Mouse (Mus musculus) testis, postnatal 10 days (tissue): ENCODE results near the gene Scgb1a1.
"Not testable (repeated sequence)": the region's sequence is repeated elsewhere in the genome, so short reads cannot be mapped to it uniquely, and the experiment has no call there.

Source experiments
- DNase-seq: peaks from one replicate; pipeline ENCODE4 v3.0.0; 2021; ENCODE audit warnings: low spot score

Gene Scgb1a1

GRCm38 (mm10) chr19:9065621-9066561 is 21.9 kb downstream of the Scgb1a1 start:
- no peak for DNase-seq

DNA sequence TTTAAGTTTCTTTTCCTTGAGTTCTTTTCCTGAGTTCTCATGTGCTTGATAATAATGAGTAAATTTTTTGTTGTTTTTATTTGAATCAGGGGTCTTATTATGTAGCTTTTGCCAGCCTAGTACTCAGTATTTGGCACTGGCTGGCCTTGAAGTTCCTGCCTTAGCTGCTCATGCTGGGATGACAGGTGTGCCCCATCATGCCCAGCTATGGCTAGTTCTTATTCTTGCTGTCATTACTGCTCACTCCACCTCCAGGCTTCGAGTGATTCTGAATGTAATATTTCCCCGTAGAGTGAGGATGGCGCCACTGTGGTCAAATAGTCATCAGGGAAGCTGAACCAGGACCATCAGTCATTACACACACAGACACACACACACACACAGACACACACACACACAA is 23.9 kb downstream of the Scgb1a1 start:
- no peak for DNase-seq

DNA sequence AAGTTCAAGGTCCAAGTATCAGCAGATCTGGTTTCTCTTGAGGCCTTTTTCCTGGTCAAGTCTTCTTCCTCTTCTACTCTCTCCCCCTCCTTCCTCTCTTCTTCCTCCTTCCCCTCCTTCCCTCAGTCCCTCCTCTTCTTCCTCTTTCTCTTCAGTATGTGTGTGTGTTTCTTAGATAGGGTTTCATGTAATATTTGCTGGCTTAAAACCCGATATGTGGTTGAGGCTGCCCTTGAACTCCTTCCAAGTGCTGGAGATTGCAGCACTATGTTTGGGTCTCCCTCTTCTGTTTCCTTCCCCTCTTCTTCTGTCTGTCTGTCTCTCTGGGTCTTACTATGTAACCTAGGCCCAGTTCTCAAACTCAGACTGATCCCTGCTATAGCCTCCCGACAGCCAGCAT is 24.9 kb downstream of the Scgb1a1 start:
- DNase-seq = no peak

- DNase-seq = peak; percentile 85
Observed at GRCm38 (mm10) chr19:9061221-9061893, 26.4 kb downstream of the Scgb1a1 start.

DNA sequence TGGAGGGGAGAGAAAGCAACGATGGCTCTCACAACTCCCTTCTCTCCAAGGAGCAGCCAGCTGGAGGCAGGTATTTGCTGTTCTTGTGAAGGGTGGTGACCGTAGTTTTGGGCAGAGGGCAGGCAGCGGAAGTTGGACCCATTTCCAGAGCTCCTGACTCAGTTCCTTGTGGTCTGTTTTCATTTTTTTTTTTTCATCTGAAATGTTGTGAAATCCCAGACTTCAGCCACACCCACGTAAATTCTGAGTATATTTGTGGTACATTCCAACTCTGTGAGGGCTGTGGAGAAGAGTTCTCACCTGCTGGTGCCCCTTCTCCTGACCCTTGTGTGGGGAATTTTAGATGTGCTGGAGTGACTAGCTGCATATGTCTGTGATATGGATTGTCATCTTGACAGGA is 27.7 kb downstream of the Scgb1a1 start:
- no peak for DNase-seq

DNA sequence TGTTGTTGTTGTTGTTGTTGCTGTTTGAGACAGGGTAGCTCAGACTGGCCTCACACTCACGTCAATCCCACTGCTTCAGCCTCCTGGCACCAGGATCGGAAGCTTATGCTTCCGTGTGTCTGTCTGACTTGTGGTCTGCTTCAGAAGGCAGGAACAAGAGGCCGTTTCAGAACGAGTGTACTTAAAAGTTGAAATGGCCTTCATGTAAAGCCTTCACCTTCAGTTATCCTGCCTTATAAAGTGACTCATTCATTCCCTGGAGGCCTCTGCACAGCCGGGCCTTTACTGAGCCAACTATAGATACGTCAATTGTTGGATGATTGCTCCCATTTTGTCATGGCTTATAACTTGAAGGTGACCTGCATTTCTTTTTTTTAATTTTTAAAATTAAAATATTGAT is 28.4 kb downstream of the Scgb1a1 start:
- no peak for DNase-seq

DNA sequence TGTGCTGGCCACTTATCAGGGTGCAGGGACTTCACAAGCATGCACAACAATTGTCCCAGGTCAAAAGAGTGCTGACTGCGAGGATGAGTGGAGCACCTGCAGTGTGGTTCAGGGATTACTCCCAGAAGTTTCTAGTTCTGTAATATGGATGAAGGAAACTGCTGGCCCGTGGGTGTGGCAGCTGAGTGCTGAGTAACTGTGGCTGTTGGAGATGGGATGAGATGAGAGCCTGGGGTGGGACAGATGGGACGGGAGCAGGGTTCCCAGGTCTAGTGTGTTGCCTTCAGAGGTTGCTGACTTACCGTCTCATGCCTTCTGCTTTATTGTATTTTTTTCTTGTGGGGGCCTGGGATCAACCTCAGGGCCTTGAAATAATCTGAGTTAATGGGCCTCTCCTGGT is 28.8 kb downstream of the Scgb1a1 start:
- no peak for DNase-seq

- DNase-seq = no peak
Observed at GRCm38 (mm10) chr19:9058331-9058884, 29.4 kb downstream of the Scgb1a1 start.

DNA sequence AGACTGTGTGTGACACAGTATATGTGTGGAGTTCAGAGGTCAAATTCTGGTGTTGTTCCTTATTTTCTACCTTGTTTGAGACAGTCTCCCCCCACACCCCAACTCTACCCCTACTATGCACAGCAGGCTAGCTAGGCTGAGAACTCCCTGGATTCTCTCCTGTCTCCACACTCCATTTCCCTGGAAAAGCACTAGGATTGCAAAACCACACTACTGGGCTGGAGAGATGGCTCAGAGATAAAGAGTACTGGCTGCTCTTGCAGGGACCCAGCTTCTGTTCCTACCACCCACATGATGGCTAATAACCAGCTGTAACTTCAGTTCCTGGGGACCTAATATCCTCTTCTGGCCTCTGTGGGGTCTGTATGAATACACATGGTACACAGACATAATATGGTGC is 30.1 kb downstream of the Scgb1a1 start:
- no peak for DNase-seq

- no peak for DNase-seq
Observed at GRCm38 (mm10) chr19:9055703-9056355, 31.9 kb downstream of the Scgb1a1 start.

- DNase-seq = no peak
Observed at GRCm38 (mm10) chr19:9055153-9055552, 32.6 kb downstream of the Scgb1a1 start.

DNA sequence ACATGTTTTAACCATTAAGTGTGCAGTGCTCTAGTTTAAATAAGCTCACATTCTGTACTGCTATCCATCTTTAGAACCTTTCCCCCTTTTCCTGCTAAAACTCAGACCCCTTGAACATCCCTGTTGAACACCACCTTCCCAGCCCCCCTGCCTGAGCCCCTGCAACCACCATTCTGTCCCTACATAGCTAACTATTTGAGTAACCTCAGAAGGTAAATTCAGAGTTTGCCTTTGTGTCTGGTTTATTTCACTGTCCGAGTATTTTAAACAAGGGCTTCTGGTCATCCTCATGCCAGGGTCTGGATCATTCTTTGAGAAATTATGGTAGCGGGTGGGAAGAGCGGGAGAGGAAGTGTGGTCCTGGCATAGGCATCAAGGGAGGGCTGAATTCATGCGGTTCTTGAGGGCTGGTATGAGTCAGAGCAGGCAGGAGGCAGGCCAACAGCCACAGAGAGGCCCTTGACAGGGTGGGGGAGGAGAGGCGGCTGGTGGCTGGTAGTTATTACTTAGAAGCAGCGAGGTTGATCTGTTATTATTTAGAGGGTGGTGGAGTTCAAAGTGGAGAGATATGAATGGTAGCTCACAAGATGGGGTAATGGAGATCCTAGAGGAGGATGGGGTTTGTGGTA is 34.8 kb downstream of the Scgb1a1 start:
- no peak for DNase-seq

- not testable (repeated sequence) for DNase-seq
Observed at GRCm38 (mm10) chr19:9051985-9052384, 35.8 kb downstream of the Scgb1a1 start.

GRCm38 (mm10) chr19:9050294-9051229 is 37.2 kb downstream of the Scgb1a1 start:
- DNase-seq = no peak

DNA sequence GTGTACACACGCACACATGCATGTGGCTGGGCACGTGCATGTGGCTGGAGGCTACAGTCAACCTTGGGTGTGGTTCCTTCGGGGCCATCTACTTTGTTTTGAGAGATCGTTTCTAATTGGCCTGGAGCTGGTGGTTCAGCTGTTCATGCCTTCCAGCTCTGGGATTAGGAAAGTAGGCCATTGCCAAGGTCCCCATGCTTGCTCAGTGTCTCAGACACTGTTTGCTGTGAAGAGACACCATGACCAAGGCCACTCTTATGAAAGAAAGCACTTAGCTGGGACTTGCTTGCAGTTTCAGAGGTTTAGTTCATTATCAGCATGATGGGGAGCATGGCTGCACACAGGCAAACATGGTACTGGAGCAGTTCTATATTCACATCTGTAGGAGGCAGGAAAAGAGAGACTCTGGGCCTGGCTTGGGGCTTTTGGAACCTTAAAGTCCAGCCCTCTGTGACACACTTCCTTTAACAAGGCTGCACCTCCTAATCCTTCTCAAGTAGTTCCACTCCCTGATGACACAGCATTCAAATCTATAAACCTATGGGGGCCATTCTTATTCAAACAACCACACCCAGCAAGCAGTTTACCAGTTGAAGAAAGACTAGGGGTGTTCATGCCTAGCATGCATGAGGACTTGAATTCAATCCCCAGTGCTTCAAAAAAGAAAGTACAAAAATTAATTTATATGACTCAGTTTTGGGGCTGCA is 38.6 kb downstream of the Scgb1a1 start:
- DNase-seq = no peak

DNA sequence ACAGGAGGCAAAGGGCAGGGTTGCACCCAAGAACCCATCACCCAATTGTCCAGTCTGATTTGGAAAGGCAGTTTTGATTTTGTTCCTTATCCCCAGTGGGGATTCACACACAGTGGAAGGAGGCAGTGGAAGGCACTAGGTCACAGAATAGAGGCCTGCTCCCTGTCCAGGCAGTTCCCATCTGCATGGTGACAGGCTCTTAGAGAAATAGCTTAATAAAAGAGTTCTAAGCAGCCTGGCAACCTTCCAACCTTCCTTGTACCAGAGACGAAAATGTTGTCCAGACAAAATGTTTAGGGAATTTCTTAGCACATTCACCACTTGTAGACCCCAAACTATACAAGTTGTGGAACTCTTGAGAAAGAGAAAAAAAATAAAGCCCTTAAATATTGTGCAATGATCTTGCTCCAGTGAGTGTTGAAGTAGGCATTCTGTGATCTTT is 39.8 kb downstream of the Scgb1a1 start:
- no peak for DNase-seq

GRCm38 (mm10) chr19:9047207-9047945 is 40.4 kb downstream of the Scgb1a1 start:
- no peak for DNase-seq

- no peak for DNase-seq
Observed at GRCm38 (mm10) chr19:9044291-9044690, 43.5 kb downstream of the Scgb1a1 start.

DNA sequence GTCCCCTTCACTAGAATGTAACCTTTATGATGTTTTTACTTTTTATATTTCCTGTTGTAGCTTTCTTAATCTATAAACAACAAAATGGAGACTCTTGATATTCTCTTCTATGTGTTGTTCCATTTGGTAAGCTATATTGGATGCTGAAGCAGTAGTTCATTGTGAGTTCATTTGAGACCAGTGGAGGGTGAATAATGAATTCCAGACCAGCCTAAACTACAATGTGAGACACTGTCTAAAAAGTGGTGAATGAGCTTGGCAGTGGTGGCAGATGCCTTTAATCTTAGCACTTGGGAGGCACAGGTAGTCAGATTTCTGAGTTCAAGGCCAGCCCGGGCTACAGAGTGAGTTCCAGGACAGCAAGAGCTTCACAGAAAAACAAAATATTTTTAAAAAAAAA is 44.6 kb downstream of the Scgb1a1 start:
- DNase-seq = no peak
